Mouse (Mus musculus) G1E (cell line): ENCODE data around the gene Uqcr10. TPM values are rescaled to one million over a fixed set of nuclear protein-coding genes. Genes with fewer than 3 reads are reported as not detected.

Experiments used
- ATAC-seq: 2 replicates; pipeline ENCODE4 v1.8.0; 2016; ENCODE audit warnings: mild to moderate bottlenecking; ENCODE audit not compliant: insufficient number of reproducible peaks, poor library complexity, low FRiP score, severe bottlenecking; ENCODE audit errors: extremely low read depth
- DNase-seq: peaks from one replicate; pipeline ENCODE4 v3.0.0; 2012; ENCODE audit warnings: low spot score
- H3K27me3 ChIP-seq: 2 replicates; pipeline ENCODE4 v1.6.1; 2012; ENCODE audit warnings: mild to moderate bottlenecking, low read length, inconsistent platforms; ENCODE audit not compliant: insufficient read depth
- H3K36me3 ChIP-seq: replicated peaks from 2 replicates; pipeline ENCODE3; 2012; ENCODE audit warnings: mild to moderate bottlenecking, inconsistent platforms
- H3K4me1 ChIP-seq: 2 replicates; pipeline ENCODE4 v1.6.1; 2012; ENCODE audit warnings: low read depth, low read length, inconsistent platforms, mixed read lengths; ENCODE audit not compliant: insufficient read depth
- H3K4me3 ChIP-seq: 2 replicates; pipeline ENCODE4 v1.5.1; 2012; ENCODE audit warnings: low read depth, mild to moderate bottlenecking, inconsistent platforms, low read length, moderate library complexity, mixed read lengths
- H3K9me3 ChIP-seq: replicated peaks from 2 replicates; pipeline ENCODE4 v1.6.1; 2012; ENCODE audit warnings: inconsistent platforms
- CTCF ChIP-seq: IDR thresholded peaks from 2 replicates; pipeline ENCODE4 v1.5.1; 2012; ENCODE audit warnings: low read depth, low read length, inconsistent platforms, mixed read lengths
- GATA1 ChIP-seq: IDR thresholded peaks from 2 replicates; pipeline ENCODE4 v1.6.1; 2012; ENCODE audit warnings: borderline replicate concordance, low read length, inconsistent platforms, mixed read lengths
- GATA2 ChIP-seq: IDR thresholded peaks from 2 replicates; pipeline ENCODE4 v1.6.1; 2012; ENCODE audit warnings: low read depth, low read length, inconsistent platforms, borderline replicate concordance
- POLR2AphosphoS5 ChIP-seq: IDR thresholded peaks from 2 replicates; pipeline ENCODE4 v1.6.1; 2012; ENCODE audit warnings: low read depth, low read length, inconsistent platforms; ENCODE audit not compliant: insufficient replicate concordance
- TAL1 ChIP-seq: conservative IDR thresholded peaks from 2 replicates; pipeline ENCODE4 v1.6.1; 2012; ENCODE audit warnings: low read depth, low read length, inconsistent platforms, mixed read lengths
- polyA plus RNA-seq: library from polyadenylated mRNA; stranded (reverse); fragments of >175 nt; gene quantifications from 2 replicates; pipeline ENCODE4 v1.2.3, GENCODE M21; 2012
- total RNA-seq, 2 experiments: library from RNA; stranded (forward) in 1 of 2; stranded (reverse) in 1 of 2; fragments of 200-1000 nt in 1 of 2; fragments of >200 nt in 1 of 2; fragmentation: Nextera tagmentation in 1 of 2; gene quantifications; 2 replicates each; pipeline ENCODE4 v1.2.3; 2014 to 2017

The Uqcr10 gene
- total and polyA plus RNA-seq, 3 experiments: 23.8 to 191 (median 142) TPM

DNA sequence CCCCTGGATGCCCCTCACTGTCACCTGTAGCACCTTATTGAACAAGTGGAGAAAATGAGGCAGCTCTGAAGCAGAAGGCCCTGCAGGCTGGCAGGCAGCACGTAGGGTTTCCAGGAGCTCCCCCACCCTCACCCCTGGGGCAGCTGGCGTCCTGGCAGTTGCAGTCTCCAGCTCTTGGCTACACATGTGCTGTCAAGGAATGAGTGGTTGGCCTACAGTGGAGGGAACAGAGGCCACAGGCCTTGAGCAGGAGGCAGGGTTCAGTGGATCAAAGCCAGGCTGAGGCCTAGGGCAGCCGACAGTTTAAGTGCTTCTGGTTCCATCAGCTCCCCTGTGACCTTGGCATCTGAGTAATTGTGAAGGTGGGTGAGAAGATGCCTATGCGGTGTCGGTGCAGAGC is 26.8 kb upstream of the Uqcr10 start:
- DNase-seq: no peak
- H3K27me3 ChIP-seq: no peaks in the 10 kb centered on the region
- no peak for TF ChIP-seq CTCF
- no peak for TF ChIP-seq GATA1
- TF ChIP-seq TAL1: no peak
- TF ChIP-seq GATA2: no peak
- TF ChIP-seq POLR2AphosphoS5: no peak
- H3K9me3 ChIP-seq: no peaks in the 10 kb centered on the region
- H3K36me3 ChIP-seq: peaks cover 80% of the 10 kb centered on the region
- no peak overlapping the region for H3K4me3 ChIP-seq
- no peak for ATAC-seq
- peaks cover 6% of the 10 kb centered on the region for H3K4me1 ChIP-seq

DNA sequence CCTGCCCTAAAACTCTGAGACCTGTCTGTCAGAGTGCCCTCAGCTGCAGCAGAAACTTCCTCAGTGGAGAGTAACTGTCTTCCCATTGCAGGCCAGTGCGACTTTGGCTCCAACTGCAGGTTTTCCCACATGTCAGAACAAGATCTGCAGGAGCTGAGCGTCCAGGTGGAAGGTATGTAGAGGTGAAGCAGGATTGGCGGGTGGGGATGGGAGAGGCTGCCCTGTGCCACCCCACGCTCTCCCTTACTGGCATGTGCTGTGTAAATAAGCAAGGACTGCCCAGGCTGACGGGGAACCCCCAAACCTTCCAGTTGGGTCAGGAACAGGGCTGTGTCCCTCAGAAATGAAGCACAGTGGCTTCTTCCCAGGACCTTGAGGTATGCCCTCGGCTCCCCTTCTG is 26.0 kb upstream of the Uqcr10 start:
- ATAC-seq: no peak

DNA sequence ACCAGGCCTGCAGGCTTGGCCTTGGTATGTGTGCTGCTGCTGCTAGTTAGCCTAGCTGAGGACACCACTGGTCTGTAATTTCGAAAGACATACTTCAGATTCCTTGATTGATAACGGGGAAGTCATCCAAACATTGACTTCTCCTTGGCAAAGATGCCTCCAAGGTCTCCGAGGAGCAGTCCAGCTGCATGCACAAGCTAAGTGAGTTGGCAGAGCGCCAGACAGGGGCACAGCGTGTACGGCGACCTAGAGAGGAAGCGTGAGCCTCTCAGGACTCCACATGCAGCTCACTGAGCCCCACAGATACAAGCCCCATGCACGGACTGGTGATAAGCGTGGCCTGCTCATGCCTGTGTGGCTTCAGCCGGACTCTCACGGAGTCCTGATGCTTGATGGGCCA is 25.5 kb upstream of the Uqcr10 start:
- Histone ChIP-seq H3K9me3 (no peaks in the 10 kb centered on the region), H3K27me3 (no peaks in the 10 kb centered on the region), H3K4me3 (no peak overlapping the region), H3K36me3 (peaks cover 80% of the 10 kb centered on the region), H3K4me1 (peaks cover 6% of the 10 kb centered on the region)
- ATAC-seq (no peak), DNase-seq (peak; percentile 56)
- TF ChIP-seq CTCF: no peak
- no peak for TF ChIP-seq GATA2
- no peak for TF ChIP-seq POLR2AphosphoS5
- TF ChIP-seq GATA1: no peak
- TF ChIP-seq TAL1: no peak

More for the DNA sequence above, 26.0 kb upstream of the Uqcr10 start:
- no peaks in the 10 kb centered on the region for H3K27me3 ChIP-seq
- no peak overlapping the region for H3K4me3 ChIP-seq
- H3K4me1 ChIP-seq: peaks cover 6% of the 10 kb centered on the region
- H3K36me3 ChIP-seq: peaks cover 80% of the 10 kb centered on the region
- DNase-seq: no peak
- TF ChIP-seq CTCF (no peak), TAL1 (no peak), POLR2AphosphoS5 (no peak), GATA1 (no peak), GATA2 (no peak)
- no peaks in the 10 kb centered on the region for H3K9me3 ChIP-seq

DNA sequence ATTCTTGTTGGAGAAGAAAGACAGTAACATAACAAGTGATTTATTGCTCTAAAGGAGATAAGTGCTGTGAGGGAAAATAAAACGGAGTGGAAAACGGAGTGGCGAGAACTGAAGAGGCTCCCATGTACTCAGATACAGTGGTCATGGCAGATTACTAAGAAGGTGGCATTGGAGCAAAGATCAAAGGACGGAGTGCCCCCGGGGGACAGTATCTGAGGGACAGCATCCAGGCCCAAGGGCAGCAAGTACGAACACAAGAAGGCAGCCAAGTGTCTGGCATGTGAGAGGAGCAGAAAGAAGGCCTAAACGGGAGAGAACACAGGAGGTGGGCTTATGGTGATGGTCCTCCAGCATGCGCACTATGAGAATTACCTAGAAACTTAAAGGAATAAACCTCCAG is 17.6 kb upstream of the Uqcr10 start:
- Histone ChIP-seq H3K4me3 (no peak overlapping the region), H3K36me3 (peaks cover 78% of the 10 kb centered on the region), H3K4me1 (peaks cover 10% of the 10 kb centered on the region; the same call in 1 of the 2 replicates), H3K27me3 (no peaks in the 10 kb centered on the region), H3K9me3 (no peaks in the 10 kb centered on the region)
- no peak for DNase-seq
- no peak for TF ChIP-seq GATA2
- ATAC-seq: no peak

DNA sequence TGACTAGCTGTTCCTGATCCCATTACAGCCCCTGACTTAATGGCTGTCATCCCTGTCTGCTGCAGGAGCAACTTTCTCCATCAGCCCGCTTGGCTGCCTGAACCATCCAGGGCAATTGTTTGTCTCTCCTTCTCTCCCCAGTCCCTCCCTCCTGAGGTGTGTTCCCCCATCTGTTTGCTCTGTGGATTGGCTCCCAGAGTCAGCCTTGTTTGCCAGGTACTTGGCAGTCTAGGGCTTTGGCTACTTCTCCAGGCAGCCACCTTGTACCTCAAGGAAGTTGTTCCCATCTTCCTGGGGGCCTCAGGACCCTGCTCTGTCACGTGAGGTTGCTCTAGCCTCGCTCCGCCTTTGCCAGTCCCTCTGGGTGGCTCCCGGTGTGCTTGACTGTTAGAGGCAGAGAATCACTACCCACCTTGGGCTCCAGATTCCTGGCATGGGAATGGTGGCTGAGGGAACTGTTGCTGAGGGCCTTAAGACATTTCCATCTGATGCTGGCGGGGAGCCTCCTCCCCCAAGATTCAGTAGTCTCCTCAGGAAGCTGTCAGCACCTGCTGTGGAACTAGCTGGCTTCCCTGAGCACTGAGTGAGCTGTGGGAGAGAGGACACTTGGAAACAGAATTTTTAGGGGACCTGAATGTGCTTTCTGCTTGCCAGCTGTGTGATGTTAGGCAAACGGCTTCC is 16.9 kb upstream of the Uqcr10 start:
- Histone ChIP-seq H3K27me3 (no peaks in the 10 kb centered on the region), H3K4me3 (no peak overlapping the region), H3K36me3 (peaks cover 78% of the 10 kb centered on the region), H3K9me3 (no peaks in the 10 kb centered on the region), H3K4me1 (peaks cover 10% of the 10 kb centered on the region; the same call in 1 of the 2 replicates)
- DNase-seq (no peak), ATAC-seq (no peak)
- TF ChIP-seq CTCF: no peak
- TF ChIP-seq GATA2: no peak
- no peak for TF ChIP-seq TAL1
- no peak for TF ChIP-seq GATA1
- TF ChIP-seq POLR2AphosphoS5: no peak

DNA sequence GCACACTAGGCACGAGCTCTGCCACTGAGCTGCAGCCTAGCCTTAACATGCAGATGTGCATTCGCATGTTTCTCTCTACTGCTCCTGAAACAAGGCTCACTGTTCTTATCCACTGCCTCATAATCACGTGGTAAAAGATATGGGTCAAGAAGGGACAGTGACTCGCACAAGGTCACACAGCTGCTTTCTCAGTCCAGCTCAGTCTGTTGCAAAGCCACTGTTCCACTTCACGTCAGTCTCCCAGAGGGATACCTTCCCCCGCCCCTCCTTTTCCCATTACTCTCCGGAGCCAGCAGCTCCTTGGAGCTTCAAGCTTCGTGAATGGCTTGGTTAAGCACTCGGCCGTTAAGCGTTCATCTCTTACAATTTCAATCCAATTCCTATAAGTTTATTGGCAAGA is 16.3 kb upstream of the Uqcr10 start:
- no peak for TF ChIP-seq TAL1
- TF ChIP-seq POLR2AphosphoS5: no peak
- TF ChIP-seq CTCF: no peak
- TF ChIP-seq GATA1: no peak
- TF ChIP-seq GATA2: no peak
- ATAC-seq: no peak
- no peak for DNase-seq
- H3K4me1 ChIP-seq: peaks cover 10% of the 10 kb centered on the region; the same call in 1 of the 2 replicates
- no peak overlapping the region for H3K4me3 ChIP-seq
- no peaks in the 10 kb centered on the region for H3K9me3 ChIP-seq
- H3K36me3 ChIP-seq: peaks cover 78% of the 10 kb centered on the region
- no peaks in the 10 kb centered on the region for H3K27me3 ChIP-seq
